Mouse (Mus musculus) MEL (cell line): ENCODE results near the gene Ccdc188.

ENCODE experiments used
- CTCF ChIP-seq, 3 experiments: IDR thresholded peaks in 2 of 3; conservative IDR thresholded peaks in 1 of 3; 2 replicates each; pipeline ENCODE4 v1.5.1; 2011 to 2012; ENCODE audit warnings: low read length in 3 of 3, low read depth in 2 of 3, mild to moderate bottlenecking in 2 of 3, improper control_type of control experiment in 1 of 3, inconsistent platforms in 1 of 3, mixed read lengths in 1 of 3, moderate library complexity in 1 of 3; ENCODE audit not compliant: control insufficient read depth in 1 of 3, insufficient read depth in 1 of 3, poor library complexity in 1 of 3, severe bottlenecking in 1 of 3
- EP300 ChIP-seq, 2 experiments: IDR thresholded peaks; 2 replicates each; pipeline ENCODE4 v1.6.1; 2011; ENCODE audit warnings: improper control_type of control experiment in 2 of 2, low read length in 2 of 2, low read depth in 1 of 2, mild to moderate bottlenecking in 1 of 2
- HCFC1 ChIP-seq: IDR thresholded peaks from 2 replicates; pipeline ENCODE4 v1.6.1; 2012; ENCODE audit warnings: low read depth, mild to moderate bottlenecking, inconsistent platforms, low read length, improper control_type of control experiment, moderate library complexity
- MAFK ChIP-seq: IDR thresholded peaks from 2 replicates; pipeline ENCODE4 v1.6.1; 2011; ENCODE audit warnings: low read depth, mild to moderate bottlenecking, low read length, improper control_type of control experiment, borderline replicate concordance
- MAX ChIP-seq: IDR thresholded peaks from 2 replicates; pipeline ENCODE4 v1.6.1; 2011; ENCODE audit warnings: low read length, improper control_type of control experiment
- MYB ChIP-seq: IDR thresholded peaks from 2 replicates; pipeline ENCODE4 v1.6.1; 2011; ENCODE audit warnings: mild to moderate bottlenecking, low read depth, low read length, improper control_type of control experiment
- POLR2AphosphoS2 ChIP-seq: IDR thresholded peaks from 2 replicates; pipeline ENCODE4 v1.6.1; 2011; ENCODE audit warnings: low read length, improper control_type of control experiment
- SMC3 ChIP-seq: IDR thresholded peaks from 2 replicates; pipeline ENCODE4 v1.6.1; 2011; ENCODE audit warnings: low read depth, low read length, improper control_type of control experiment
- TAL1 ChIP-seq: IDR thresholded peaks from 2 replicates; pipeline ENCODE4 v1.6.1; 2012; ENCODE audit warnings: mild to moderate bottlenecking, inconsistent platforms, low read length, moderate library complexity, mixed read lengths
- TBP ChIP-seq: IDR thresholded peaks from 2 replicates; pipeline ENCODE4 v1.8.0; 2011; ENCODE audit warnings: low read depth, low read length, improper control_type of control experiment
- UBTF ChIP-seq: IDR thresholded peaks from 2 replicates; pipeline ENCODE4 v1.6.1; 2012; ENCODE audit warnings: low read depth, mild to moderate bottlenecking, inconsistent platforms, low read length, improper control_type of control experiment, moderate library complexity, borderline replicate concordance; ENCODE audit not compliant: insufficient read depth
- USF1 ChIP-seq: IDR thresholded peaks from 2 replicates; pipeline ENCODE4 v1.6.1; 2014; ENCODE audit warnings: low read depth, mild to moderate bottlenecking, inconsistent platforms, low read length, improper control_type of control experiment, moderate library complexity
- ZKSCAN1 ChIP-seq: IDR thresholded peaks from 2 replicates; pipeline ENCODE4 v1.6.1; 2012; ENCODE audit warnings: low read depth, mild to moderate bottlenecking, inconsistent platforms, low read length, improper control_type of control experiment, moderate library complexity
- ZNF384 ChIP-seq: IDR thresholded peaks from 2 replicates; pipeline ENCODE4 v1.6.1; 2012; ENCODE audit warnings: low read depth, mild to moderate bottlenecking, inconsistent platforms, low read length, improper control_type of control experiment

- no peak for TF ChIP-seq ZNF384
- no peak for TF ChIP-seq TBP
- TF ChIP-seq MYB: no peak
- no peak for TF ChIP-seq MAFK
- no peak for TF ChIP-seq CTCF (IDR thresholded peaks at IDR 0.05 in 2 of 3, conservative IDR thresholded peaks at IDR 0.05 in 1 of 3; ENCODE audit: control insufficient read depth in 1 of 3, insufficient read depth in 1 of 3, low read depth in 2 of 3, low read length in 3 of 3, poor library complexity in 1 of 3, severe bottlenecking in 1 of 3)
- TF ChIP-seq USF1: no peak
- TF ChIP-seq EP300 (IDR thresholded peaks at IDR 0.05; ENCODE audit: low read depth in 1 of 2, low read length in 2 of 2): no peak
- no peak for TF ChIP-seq POLR2AphosphoS2
- TF ChIP-seq UBTF: no peak
- TF ChIP-seq HCFC1: no peak
- no peak for TF ChIP-seq ZKSCAN1
- TF ChIP-seq MAX: no peak
- TF ChIP-seq SMC3: no peak
- TF ChIP-seq TAL1: no peak
These were observed 26.7 kb upstream of the Ccdc188 start for GRCm38 (mm10) chr16:18191006-18191405.
